Comparison of ENCODE assay signal across 20 mouse cellular contexts in genomic region chr11:98734020-98734419, GRCm38 (mm10). TPM values are rescaled to one million over a fixed set of nuclear protein-coding genes. Genes with fewer than 3 reads are reported as not detected.
DNase-seq lines count a peak whose midpoint lies in the region; ATAC-seq lines count a peak whose summit lies in the region.
"Had no signal": no experiment of that assay in that cellular context is flagged by ENCODE, and none has a peak within 500 bp of the region (broad histone marks: within the 10 kb centered on the region; RNA-seq: fewer than 3 reads in every experiment).

No protein-coding gene starts in this region.

- H3K36me3 ChIP-seq in hindbrain, embryonic 14.5 days (replicated peaks; ENCODE audit: control insufficient read depth, insufficient read depth) = no peaks in the 10 kb centered on the region
- no peaks in the 10 kb centered on the region for H3K36me3 ChIP-seq in hindbrain, embryonic 16.5 days (ENCODE audit: control insufficient read depth, insufficient read depth, low read length)
- H3K36me3 ChIP-seq: embryonic facial prominence, embryonic 15.5 days; heart, embryonic 12.5 days; limb, embryonic 15.5 days; midbrain, embryonic 12.5 days had no signal

- no peaks in the 10 kb centered on the region for H3K27me3 ChIP-seq in hindbrain, embryonic 14.5 days (ENCODE audit: control insufficient read depth, insufficient read depth, low read length)
- no peaks in the 10 kb centered on the region for H3K27me3 ChIP-seq in hindbrain, embryonic 16.5 days (replicated peaks; ENCODE audit: control insufficient read depth, insufficient read depth, low read length)
- H3K27me3 ChIP-seq: embryonic facial prominence, embryonic 15.5 days; heart, embryonic 12.5 days; limb, embryonic 15.5 days had no signal

- WGBS in hindbrain, embryonic 14.5 days = 81% methylated on average over 3 of the region's 3 CpGs
- WGBS in hindbrain, embryonic 16.5 days = 74% methylated on average over 3 of the region's 3 CpGs

- H3K4me2 ChIP-seq in hindbrain, embryonic 14.5 days (replicated peaks) = no peak overlapping the region
- H3K4me2 ChIP-seq in hindbrain, embryonic 16.5 days (ENCODE audit: low read length) = no peak overlapping the region
- H3K4me2 ChIP-seq: embryonic facial prominence, embryonic 15.5 days; heart, embryonic 12.5 days; limb, embryonic 15.5 days; midbrain, embryonic 12.5 days had no signal

- H3K4me1 ChIP-seq in hindbrain, embryonic 14.5 days (replicated peaks; ENCODE audit: control insufficient read depth, insufficient read depth, low read length) = peaks cover 12% of the 10 kb centered on the region
- H3K4me1 ChIP-seq in hindbrain, embryonic 16.5 days (ENCODE audit: control insufficient read depth, insufficient read depth, low read depth, low read length) = peaks cover 7% of the 10 kb centered on the region

- H3K4me3 ChIP-seq in hindbrain, embryonic 14.5 days (replicated peaks; ENCODE audit: low read length) = no peak overlapping the region
- H3K4me3 ChIP-seq in hindbrain, embryonic 16.5 days (ENCODE audit: low read length) = no peak overlapping the region
- H3K4me3 ChIP-seq: embryonic facial prominence, embryonic 15.5 days; heart, embryonic 12.5 days; limb, embryonic 15.5 days; midbrain, embryonic 12.5 days had no signal

- H3K27ac ChIP-seq in hindbrain, embryonic 14.5 days = no peak overlapping the region
- H3K27ac ChIP-seq in hindbrain, embryonic 16.5 days (ENCODE audit: low read depth, low read length) = no peak overlapping the region
- H3K27ac ChIP-seq: embryonic facial prominence, embryonic 15.5 days; limb, embryonic 15.5 days; midbrain, embryonic 12.5 days had no signal

- H3K9ac ChIP-seq in hindbrain, embryonic 14.5 days = no peak overlapping the region
- no peak overlapping the region for H3K9ac ChIP-seq in hindbrain, embryonic 16.5 days (ENCODE audit: low read depth, low read length)
- H3K9ac ChIP-seq: embryonic facial prominence, embryonic 15.5 days; heart, embryonic 12.5 days; limb, embryonic 15.5 days; midbrain, embryonic 12.5 days had no signal

- ATAC-seq in CD4-positive, CD25-positive, alpha-beta regulatory T cell, adult 4 months = no peak
- ATAC-seq in hindbrain, embryonic 14.5 days (ENCODE audit: low FRiP score) = no peak
- no peak for ATAC-seq in hindbrain, embryonic 16.5 days
- ATAC-seq: forebrain, embryonic 16.5 days had no signal

- no peaks in the 10 kb centered on the region for H3K9me3 ChIP-seq in hindbrain, embryonic 14.5 days (ENCODE audit: control insufficient read depth, low read length)
- H3K9me3 ChIP-seq in hindbrain, embryonic 16.5 days (ENCODE audit: control insufficient read depth, low read length) = 0 out of 2 replicates have a peak, but pooled peaks cover 2% of the 10 kb centered on the region
- H3K9me3 ChIP-seq: embryonic facial prominence, embryonic 15.5 days; limb, embryonic 15.5 days; midbrain, embryonic 12.5 days had no signal

- peak; percentile 37 for DNase-seq in CD4-positive, CD25-positive, alpha-beta regulatory T cell, adult 2 months (ENCODE audit: low read depth, low spot score)
- DNase-seq in layer of hippocampus, adult 11-12 months (ENCODE audit: low spot score) = peak; percentile 7
- no peak for DNase-seq in layer of hippocampus, postnatal 36 days
- DNase-seq in 416B (ENCODE audit: low read depth) (peak; percentile 43), R1 (ENCODE audit: low read depth, low spot score) (peak; percentile 65)
- no peak for DNase-seq in hindbrain, embryonic 14.5 days (ENCODE audit: low spot score)
- DNase-seq: gastrocnemius, postnatal 10 days; kidney, adult 11 months; lung, postnatal 14 days had no signal

RNA-seq across cellular contexts. Expression of gene Med24, which starts 4.8 kb away (rescaled TPM):
- 10 to 100 TPM; 27.0 to 37.5 TPM for polyA plus RNA-seq in CD4-positive, CD25-positive, alpha-beta regulatory T cell, adult 4 months (2017; shearing (Covaris generic))
- 100 to 1,000 TPM; 127 to 140 TPM for total RNA-seq in layer of hippocampus, postnatal 36 days (2021)
- 58.4 and 62.7 TPM in 2 replicates for polyA plus RNA-seq in hindbrain, embryonic 14.5 days (2014; fragmentation: Nextera tagmentation; extraction: Ambion mirVana)
- polyA plus RNA-seq in hindbrain, embryonic 16.5 days (2015; fragmentation: Nextera tagmentation; extraction: Ambion mirVana) = 62.5 and 71.1 TPM in 2 replicates

RNA-seq across cellular contexts. Expression of gene Thra, which starts 6.4 kb away (rescaled TPM):
- polyA plus RNA-seq in CD4-positive, CD25-positive, alpha-beta regulatory T cell, adult 4 months (2017; shearing (Covaris generic)) = 1 to 10 TPM; 4.8 to 5.7 TPM
- total RNA-seq in layer of hippocampus, postnatal 36 days (2021) = 100 to 1,000 TPM; 956 to 985 TPM
- polyA plus RNA-seq in hindbrain, embryonic 14.5 days (2014; fragmentation: Nextera tagmentation; extraction: Ambion mirVana) = 165 and 181 TPM in 2 replicates
- 127 and 144 TPM in 2 replicates for polyA plus RNA-seq in hindbrain, embryonic 16.5 days (2015; fragmentation: Nextera tagmentation; extraction: Ambion mirVana)

RNA-seq across cellular contexts. Expression of gene Csf3, which starts 33.0 kb away (rescaled TPM):
- polyA plus RNA-seq in CD4-positive, CD25-positive, alpha-beta regulatory T cell, adult 4 months (2017; shearing (Covaris generic)) = not detected
- total RNA-seq in layer of hippocampus, postnatal 36 days (2021) = not detected
- not detected in 2 replicates for polyA plus RNA-seq in hindbrain, embryonic 14.5 days (2014; fragmentation: Nextera tagmentation; extraction: Ambion mirVana)
- polyA plus RNA-seq in hindbrain, embryonic 16.5 days (2015; fragmentation: Nextera tagmentation; extraction: Ambion mirVana) = not detected in 2 replicates
- total RNA-seq: adrenal gland, adult 18-20 months; gastrocnemius, postnatal 10 days; hematopoietic stem cell, adult 5-6 weeks had no signal
- polyA plus RNA-seq: forebrain, embryonic 16.5 days; heart, embryonic 12.5 days; large intestine, adult 2 months; midbrain, embryonic 12.5 days; neural tube, embryonic 11.5 days had no signal

RNA-seq across cellular contexts. Expression of gene Nr1d1, which starts 41.1 kb away (rescaled TPM):
- 10 to 100 TPM in 1 of 2 experiments, 1 to 10 TPM in 1; 4.9 to 12.3 TPM for polyA plus RNA-seq in CD4-positive, CD25-positive, alpha-beta regulatory T cell, adult 4 months (2017; shearing (Covaris generic))
- total RNA-seq in layer of hippocampus, postnatal 36 days (2021) = 10 to 100 TPM; 59.1 to 78.4 TPM
- 3.4 and 4.1 TPM in 2 replicates for polyA plus RNA-seq in hindbrain, embryonic 14.5 days (2014; fragmentation: Nextera tagmentation; extraction: Ambion mirVana)
- 4.9 and 5.6 TPM in 2 replicates for polyA plus RNA-seq in hindbrain, embryonic 16.5 days (2015; fragmentation: Nextera tagmentation; extraction: Ambion mirVana)

RNA-seq across cellular contexts. Expression of gene Psmd3, which starts 51.7 kb away (rescaled TPM):
- polyA plus RNA-seq in CD4-positive, CD25-positive, alpha-beta regulatory T cell, adult 4 months (2017; shearing (Covaris generic)) = 10 to 100 TPM; 13.8 to 17.5 TPM
- 100 to 1,000 TPM; 125 to 126 TPM for total RNA-seq in layer of hippocampus, postnatal 36 days (2021)
- 130 and 141 TPM in 2 replicates for polyA plus RNA-seq in hindbrain, embryonic 14.5 days (2014; fragmentation: Nextera tagmentation; extraction: Ambion mirVana)
- 186 and 189 TPM in 2 replicates for polyA plus RNA-seq in hindbrain, embryonic 16.5 days (2015; fragmentation: Nextera tagmentation; extraction: Ambion mirVana)

Comparison
In these comparisons a context has a peak if more than half of its experiments do, and no peak if none do; other contexts are left out.
1. DNase-seq: peak in CD4-positive, CD25-positive, alpha-beta regulatory T cell, adult 2 months (single experiment), layer of hippocampus, adult 11-12 months (single experiment), 416B (single experiment) and R1 (single experiment); none in layer of hippocampus, postnatal 36 days (0 of 2) and hindbrain, embryonic 14.5 days (single experiment).
2. RNA of gene Thra, which starts 6.4 kb away (polyA plus RNA-seq): 165 to 181 TPM in hindbrain, embryonic 14.5 days and 127 to 144 TPM in hindbrain, embryonic 16.5 days; 4.8 to 5.7 TPM in CD4-positive, CD25-positive, alpha-beta regulatory T cell, adult 4 months; every median in the first group is over 10 times any median in the second.